Mouse (Mus musculus) intestine, embryonic 14.5 days (tissue): ENCODE data around the gene Tmem170b. TPM values are rescaled to one million over a fixed set of nuclear protein-coding genes. Genes with fewer than 3 reads are reported as not detected.

Source experiments
- ATAC-seq: fragments of 200-750 bp; cut with Nextera tagmentation; replicated peaks from 2 replicates; pipeline ENCODE4 v1.8.0; 2017; ENCODE audit warnings: low read depth, moderate number of reproducible peaks, moderate TSS enrichment, moderate library complexity; ENCODE audit not compliant: low FRiP score, low TSS enrichment
- DNase-seq: peaks from one replicate; pipeline ENCODE4 v3.0.0-alpha.2; 2018; ENCODE audit warnings: low spot score
- H3K27ac ChIP-seq: fragments of 300-500 bp; sonication (generic); 2 replicates; pipeline ENCODE4 v1.5.1; 2014; ENCODE audit warnings: low read depth, mild to moderate bottlenecking, control low read depth
- H3K27me3 ChIP-seq: fragments of 300-500 bp; sonication (generic); replicated peaks from 2 replicates; pipeline ENCODE4 v1.6.1; 2014; ENCODE audit warnings: low read length, control low read depth; ENCODE audit not compliant: control insufficient read depth, insufficient read depth
- H3K36me3 ChIP-seq: fragments of 300-500 bp; sonication (generic); 2 replicates; pipeline ENCODE4 v1.6.1; 2014; ENCODE audit warnings: low read length, control low read depth; ENCODE audit not compliant: control insufficient read depth, insufficient read depth
- H3K4me1 ChIP-seq: fragments of 300-500 bp; sonication (generic); replicated peaks from 2 replicates; pipeline ENCODE4 v1.6.1; 2014; ENCODE audit warnings: low read length, control low read depth, mixed read lengths; ENCODE audit not compliant: control insufficient read depth, insufficient read depth
- H3K4me2 ChIP-seq: fragments of 300-500 bp; sonication (generic); 2 replicates; pipeline ENCODE4 v1.6.1; 2014; ENCODE audit warnings: low read length
- H3K4me3 ChIP-seq: fragments of 300-500 bp; sonication (generic); 2 replicates; pipeline ENCODE4 v1.5.1; 2014; ENCODE audit warnings: low read depth, low read length, control low read depth, mixed read lengths
- H3K9ac ChIP-seq: fragments of 300-500 bp; sonication (generic); 2 replicates; pipeline ENCODE4 v1.6.1; 2014; ENCODE audit warnings: mild to moderate bottlenecking, low read length
- H3K9me3 ChIP-seq: fragments of 300-500 bp; sonication (generic); 2 replicates; pipeline ENCODE4 v1.6.1; 2016; ENCODE audit warnings: low read length, control low read depth; ENCODE audit not compliant: control insufficient read depth
- WGBS: fragments of 180-500 bp; shearing (Covaris S2); extraction: QIAGEN DNeasy Blood & Tissue Kit; methylation state at CpG from one replicate; pipeline ENCODE4 v1.1.7; 2014; 5-methylcytosine and 5-hydroxymethylcytosine counted together
- polyA plus RNA-seq: library from polyadenylated mRNA; unstranded; fragments of >200 nt; fragmentation: Nextera tagmentation; extraction: Ambion mirVana; gene quantifications from 2 replicates; pipeline ENCODE4 v1.2.1, GENCODE M21; 2014

Tmem170b gene
- polyA plus RNA-seq, 1 experiment from 2014 or later: 14.9 TPM

DNA sequence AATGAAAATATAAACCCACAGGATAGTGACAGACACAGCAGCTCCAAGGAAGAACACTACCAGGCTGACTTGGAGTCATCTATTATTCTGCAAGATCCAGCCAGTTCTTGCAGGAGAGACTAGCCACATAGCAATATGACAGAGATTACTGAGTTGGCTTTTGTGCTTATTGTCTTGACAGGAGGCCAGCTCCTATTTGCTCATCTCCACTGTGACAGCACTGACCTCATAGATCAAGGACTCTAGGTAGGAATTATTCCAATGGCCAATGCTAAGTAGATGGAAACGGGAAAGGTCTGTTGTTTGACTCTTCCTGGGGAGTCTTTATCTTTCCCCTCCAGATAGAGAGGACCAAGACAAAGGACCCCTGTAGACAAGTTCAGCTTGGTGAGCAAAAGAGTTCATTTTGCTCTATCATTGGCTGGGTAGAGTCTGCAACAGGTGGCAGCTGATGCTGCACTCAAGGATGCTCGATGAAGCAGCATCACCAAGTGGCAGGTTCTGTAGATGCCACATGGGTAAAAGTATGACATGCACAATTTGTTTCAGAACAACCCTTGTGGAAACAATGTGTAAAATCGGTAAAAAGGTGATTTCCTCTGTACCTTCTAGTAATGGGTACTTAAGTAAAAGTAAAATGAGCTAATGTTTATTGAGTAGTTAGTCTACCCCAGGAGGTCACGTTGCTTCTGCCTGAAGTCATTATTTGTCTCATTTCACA, 32.4 kb upstream of the Tmem170b start:
- DNase-seq: no peak
- 55% methylated on average over 4 of the region's 4 CpGs for WGBS
- Histone ChIP-seq H3K36me3 (no peaks in the 10 kb centered on the region), H3K4me1 (peaks cover 3% of the 10 kb centered on the region; the same call in 1 of the 2 replicates), H3K9ac (no peak overlapping the region), H3K4me2 (no peak overlapping the region), H3K4me3 (no peak overlapping the region), H3K27me3 (no peaks in the 10 kb centered on the region), H3K27ac (no peak overlapping the region), H3K9me3 (0 out of 2 replicates have a peak, but pooled peaks cover 3% of the 10 kb centered on the region)
- ATAC-seq: no peak

DNA sequence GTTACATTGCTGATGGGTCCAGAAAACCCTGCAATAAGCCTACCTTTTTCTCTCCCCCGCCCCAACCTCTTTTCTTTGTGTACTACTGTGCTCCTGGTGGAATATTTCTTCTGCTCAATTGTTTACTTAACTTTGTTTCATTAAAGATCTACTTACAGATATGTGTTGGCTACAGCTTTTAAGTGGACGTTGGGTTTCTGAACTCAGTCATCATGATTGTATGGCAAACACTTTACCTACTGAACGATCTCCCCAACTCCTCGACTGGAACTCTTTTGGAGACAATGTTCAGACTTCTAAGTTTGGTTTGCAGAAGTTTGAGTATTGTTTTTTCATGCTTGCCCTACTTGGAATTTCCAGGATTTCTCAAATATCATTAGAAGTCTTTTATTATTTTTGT, 24.6 kb upstream of the Tmem170b start:
- no peak for DNase-seq
- no peak for ATAC-seq

DNA sequence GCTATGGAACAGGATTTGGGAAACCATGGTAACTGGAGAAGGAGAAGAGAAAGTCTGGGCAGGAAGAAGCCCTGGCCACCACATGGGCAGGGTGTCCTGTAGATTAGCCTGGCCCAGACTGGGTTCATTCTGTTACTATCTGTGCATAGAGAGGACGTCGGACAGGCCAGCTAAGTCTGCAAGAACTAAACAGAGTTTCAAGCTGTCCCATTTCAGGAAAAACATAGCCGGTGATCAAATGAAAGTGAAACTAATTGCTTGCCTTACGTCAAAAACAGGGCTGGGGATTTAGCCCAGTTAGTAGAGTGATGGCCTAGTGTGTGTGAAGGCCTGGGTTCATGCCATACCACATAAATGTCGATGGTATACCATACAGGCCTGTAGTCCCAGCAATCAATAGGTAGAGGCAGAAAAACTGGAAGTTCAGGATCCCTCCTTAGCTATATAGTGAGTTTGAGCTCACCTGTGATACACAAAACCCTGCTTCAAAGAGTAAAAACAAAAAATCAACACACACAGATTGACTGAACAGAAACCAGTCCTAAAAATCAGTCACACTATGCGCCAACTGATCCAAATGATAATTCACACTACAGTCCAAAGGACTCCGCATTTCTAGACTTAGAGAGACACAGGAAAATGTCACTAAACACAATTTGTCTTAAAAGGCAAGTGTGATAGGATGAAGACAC, 21.9 kb upstream of the Tmem170b start:
- ATAC-seq: no peak
- Histone ChIP-seq H3K27me3 (no peaks in the 10 kb centered on the region), H3K9ac (no peak overlapping the region), H3K4me3 (no peak overlapping the region), H3K4me2 (no peak overlapping the region), H3K9me3 (no peaks in the 10 kb centered on the region), H3K4me1 (0 out of 2 replicates have a peak, but pooled peaks cover 11% of the 10 kb centered on the region), H3K27ac (no peak overlapping the region), H3K36me3 (no peaks in the 10 kb centered on the region)
- no peak for DNase-seq
- WGBS: 73% methylated on average over 7 of the region's 7 CpGs

More for the DNA sequence above, 24.6 kb upstream of the Tmem170b start:
- no peaks in the 10 kb centered on the region for H3K27me3 ChIP-seq
- 0 out of 2 replicates have a peak, but pooled peaks cover 11% of the 10 kb centered on the region for H3K4me1 ChIP-seq
- no peaks in the 10 kb centered on the region for H3K36me3 ChIP-seq
- no peak overlapping the region for H3K27ac ChIP-seq
- H3K9me3 ChIP-seq: 0 out of 2 replicates have a peak, but pooled peaks cover 3% of the 10 kb centered on the region
- WGBS: 57% methylated on average over 4 of the region's 4 CpGs
- H3K4me2 ChIP-seq: no peak overlapping the region
- H3K9ac ChIP-seq: no peak overlapping the region
- no peak overlapping the region for H3K4me3 ChIP-seq

- WGBS: 90% methylated on average over 3 of the region's 3 CpGs
- DNase-seq: no peak
Observed at GRCm38 (mm10) chr13:41584358-41584680, 21.4 kb upstream of the Tmem170b start.

DNA sequence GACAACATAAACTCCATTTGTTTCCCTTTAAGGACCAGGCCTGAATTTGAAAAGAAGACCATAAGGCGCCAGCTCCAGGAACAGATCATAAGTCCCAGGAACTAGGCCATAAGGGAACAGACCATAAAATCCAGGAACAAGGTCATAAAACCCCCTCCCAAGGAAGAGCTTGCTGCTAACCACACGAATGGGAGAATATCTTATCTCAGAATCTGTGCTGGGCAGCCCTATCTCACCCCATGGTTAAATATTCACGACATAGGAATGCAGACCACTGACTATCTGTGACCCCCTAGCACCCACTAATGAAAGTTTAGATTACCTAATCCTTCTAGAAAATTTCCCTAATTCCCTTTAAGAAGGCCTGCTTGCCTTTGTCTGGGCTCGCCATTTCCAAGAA, 20.8 kb upstream of the Tmem170b start:
- ATAC-seq: no peak
- H3K4me3 ChIP-seq: no peak overlapping the region
- DNase-seq: no peak
- no peaks in the 10 kb centered on the region for H3K9me3 ChIP-seq
- H3K27me3 ChIP-seq: no peaks in the 10 kb centered on the region
- H3K4me2 ChIP-seq: no peak overlapping the region
- H3K9ac ChIP-seq: no peak overlapping the region
- H3K4me1 ChIP-seq: 0 out of 2 replicates have a peak, but pooled peaks cover 11% of the 10 kb centered on the region
- H3K27ac ChIP-seq: no peak overlapping the region
- WGBS: 60% methylated on average over 4 of the region's 4 CpGs
- no peaks in the 10 kb centered on the region for H3K36me3 ChIP-seq

More at GRCm38 (mm10) chr13:41584358-41584680, 21.4 kb upstream of the Tmem170b start:
- Histone ChIP-seq H3K27ac (no peak overlapping the region), H3K9ac (no peak overlapping the region), H3K27me3 (no peaks in the 10 kb centered on the region), H3K9me3 (no peaks in the 10 kb centered on the region), H3K36me3 (no peaks in the 10 kb centered on the region), H3K4me3 (no peak overlapping the region), H3K4me2 (no peak overlapping the region), H3K4me1 (0 out of 2 replicates have a peak, but pooled peaks cover 11% of the 10 kb centered on the region)
- ATAC-seq: no peak

DNA sequence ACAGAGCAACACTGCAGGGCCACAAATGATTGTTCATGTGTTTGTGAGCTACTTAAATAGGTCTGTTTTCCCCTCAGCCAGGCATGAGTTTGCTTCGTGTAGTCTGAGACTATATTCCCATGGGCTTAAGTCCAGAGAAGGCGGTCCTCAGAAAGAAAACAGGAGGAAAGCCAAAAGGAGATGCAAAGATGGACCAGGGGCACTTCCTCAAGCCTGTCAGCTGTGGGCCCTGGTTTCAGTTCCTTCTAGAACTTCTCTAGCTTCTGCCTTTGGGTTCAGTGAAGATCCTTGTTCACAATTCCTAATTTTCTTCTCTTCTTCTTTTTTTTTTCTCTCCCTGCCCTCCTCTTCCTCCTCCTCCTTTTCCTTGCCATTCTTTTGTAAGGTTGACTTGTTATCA, 9.0 kb upstream of the Tmem170b start:
- no peak overlapping the region for H3K4me3 ChIP-seq
- no peak overlapping the region for H3K4me2 ChIP-seq
- H3K9ac ChIP-seq: no peak overlapping the region
- WGBS: 43% methylated on average over 2 of the region's 2 CpGs
- H3K36me3 ChIP-seq: no peaks in the 10 kb centered on the region
- H3K27me3 ChIP-seq: no peaks in the 10 kb centered on the region
- no peaks in the 10 kb centered on the region for H3K4me1 ChIP-seq
- no peaks in the 10 kb centered on the region for H3K9me3 ChIP-seq
- ATAC-seq (no peak), DNase-seq (no peak)
- no peak overlapping the region for H3K27ac ChIP-seq

DNA sequence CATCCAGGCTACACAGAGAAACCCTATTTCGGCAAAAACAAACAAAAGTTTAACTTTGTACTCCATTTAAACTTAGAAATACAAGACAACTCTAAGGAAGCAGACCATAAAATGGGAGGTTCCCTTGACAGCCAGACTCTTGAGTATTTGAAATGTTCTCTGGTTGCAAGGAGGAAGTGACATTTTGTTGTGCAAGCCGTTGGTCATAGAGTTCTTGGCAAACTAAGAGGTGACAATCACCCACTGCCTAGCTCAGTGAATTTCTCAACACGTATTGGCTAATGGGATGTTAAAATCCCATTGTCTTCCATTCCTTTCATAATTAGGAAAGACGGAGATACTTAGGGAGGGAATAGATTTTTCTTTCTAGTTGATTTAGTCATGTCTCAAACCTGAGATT, 5.7 kb upstream of the Tmem170b start:
- no peak overlapping the region for H3K4me3 ChIP-seq
- H3K4me1 ChIP-seq: peaks cover 5% of the 10 kb centered on the region
- no peak overlapping the region for H3K9ac ChIP-seq
- H3K9me3 ChIP-seq: no peaks in the 10 kb centered on the region
- H3K4me2 ChIP-seq: no peak overlapping the region
- no peak overlapping the region for H3K27ac ChIP-seq
- ATAC-seq (no peak), DNase-seq (no peak)
- WGBS: 77% methylated on average over 4 of the region's 4 CpGs
- no peaks in the 10 kb centered on the region for H3K36me3 ChIP-seq
- no peaks in the 10 kb centered on the region for H3K27me3 ChIP-seq

DNA sequence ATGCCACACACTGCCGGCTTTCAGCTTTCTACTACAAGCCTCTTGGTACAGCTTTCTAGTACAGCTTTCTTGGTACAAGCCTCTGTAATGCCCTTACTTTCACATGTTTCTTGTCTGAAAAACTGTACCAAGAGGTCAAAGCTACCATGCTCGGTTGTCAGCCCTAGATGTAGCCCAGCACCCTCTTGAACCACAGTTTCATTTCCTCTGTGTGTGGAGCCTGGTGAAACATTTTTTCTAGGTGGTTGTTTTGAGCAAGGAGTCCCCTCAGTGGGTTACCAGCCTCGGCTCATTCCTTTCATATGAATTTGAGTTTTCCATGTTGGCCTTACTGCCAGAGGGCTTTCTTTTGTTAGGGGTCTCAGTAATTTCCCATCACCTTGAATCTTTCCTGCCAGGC, 4.7 kb upstream of the Tmem170b start:
- no peak overlapping the region for H3K4me3 ChIP-seq
- DNase-seq (no peak), ATAC-seq (no peak)
- H3K27me3 ChIP-seq: no peaks in the 10 kb centered on the region
- H3K9ac ChIP-seq: no peak overlapping the region
- no peak overlapping the region for H3K4me2 ChIP-seq
- no peaks in the 10 kb centered on the region for H3K9me3 ChIP-seq
- peaks cover 5% of the 10 kb centered on the region for H3K4me1 ChIP-seq
- no peaks in the 10 kb centered on the region for H3K36me3 ChIP-seq
- H3K27ac ChIP-seq: no peak overlapping the region
- WGBS: 80% methylated on average over 3 of the region's 3 CpGs
